Mouse (Mus musculus) urinary bladder, postnatal 10 days (tissue): ENCODE data around the gene Cnnm3.

Source experiments
- DNase-seq: peaks from one replicate; pipeline ENCODE4 v3.0.0; 2022; ENCODE audit warnings: low spot score

Cnnm3 gene

DNA sequence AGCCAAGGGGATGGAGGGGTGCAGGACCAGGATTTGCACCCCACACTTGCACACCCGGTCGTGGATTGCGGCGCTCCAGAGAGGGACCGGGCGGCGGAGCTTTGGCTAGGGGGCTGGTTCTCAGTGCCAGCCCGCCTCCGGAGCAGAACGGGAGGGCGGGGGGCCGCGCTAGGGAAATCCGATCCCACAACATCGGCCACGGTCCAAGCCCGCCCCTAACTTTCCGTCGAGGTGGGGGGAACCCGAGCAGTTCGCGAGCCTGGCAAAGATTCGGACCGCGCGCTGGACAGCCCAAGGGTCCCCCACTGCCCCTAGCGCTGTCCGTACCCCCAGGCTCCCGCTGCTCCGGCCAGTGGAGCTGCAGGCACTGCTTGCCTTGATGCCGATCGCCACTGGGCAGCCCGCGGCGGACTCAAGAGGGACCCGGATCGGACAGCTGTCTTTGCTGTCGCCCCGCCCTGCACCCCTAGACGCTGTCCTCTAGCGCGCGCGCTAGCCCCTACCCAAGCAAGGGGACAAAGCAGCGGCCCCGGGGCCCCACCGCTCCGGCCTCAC lies 45.9 kb downstream of the Cnnm3 start:
- peak; percentile 78 for DNase-seq

DNA sequence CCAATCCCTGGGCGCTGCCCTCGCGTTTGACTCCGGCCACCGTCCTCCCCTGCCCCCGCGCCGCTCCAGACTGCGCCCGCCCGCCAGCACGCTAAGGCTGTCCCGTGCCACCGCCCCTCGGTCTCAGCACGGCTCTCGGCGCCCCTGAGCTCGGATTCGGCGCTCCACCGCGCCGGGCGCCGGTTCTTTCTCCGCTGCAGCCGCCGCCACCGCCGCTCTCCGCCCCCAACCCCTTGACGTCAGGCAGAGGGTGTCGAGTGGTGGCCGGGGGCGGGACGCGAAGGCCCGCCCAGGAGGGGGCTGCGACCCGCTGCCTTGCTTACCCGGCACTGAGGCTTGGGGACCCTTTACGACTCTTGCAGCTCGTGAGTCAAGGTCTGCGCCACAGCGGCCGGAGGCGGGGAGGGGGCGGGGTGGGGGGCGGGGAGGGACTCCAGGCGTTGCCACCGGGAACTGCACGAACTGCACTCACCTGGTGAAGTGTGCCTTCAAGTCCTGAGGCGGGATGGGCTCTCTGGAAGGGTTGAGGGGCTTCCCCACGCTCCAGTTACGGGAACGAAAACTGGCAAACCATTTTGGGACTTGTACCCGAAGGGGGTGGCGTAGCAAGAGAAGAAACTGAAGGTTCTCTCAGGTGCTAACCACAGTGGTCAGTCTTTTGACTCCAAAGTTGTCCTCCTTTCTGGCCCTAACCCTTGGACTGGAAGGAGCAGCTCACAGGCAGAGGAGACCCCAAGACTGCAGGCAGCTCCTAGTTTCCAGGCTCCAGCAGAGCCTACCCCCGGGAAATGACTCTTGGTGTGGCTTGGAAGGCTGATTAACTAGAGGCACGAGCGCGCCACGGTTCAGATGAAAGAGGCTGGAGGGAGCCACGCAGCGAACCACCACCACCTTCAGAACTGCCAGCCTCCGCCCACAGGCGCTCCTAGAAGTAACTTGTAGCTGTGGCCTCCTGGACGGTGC lies 46.6 kb downstream of the Cnnm3 start, which contains the start of gene Sema4c:
Gene Sema4c, minus strand, starts transcription at position 319 of the 963 bp plus-strand sequence.
- no peak for DNase-seq

GRCm38 (mm10) chr1:36559256-36559655 lies 47.6 kb downstream of the Cnnm3 start:
- no peak for DNase-seq

DNA sequence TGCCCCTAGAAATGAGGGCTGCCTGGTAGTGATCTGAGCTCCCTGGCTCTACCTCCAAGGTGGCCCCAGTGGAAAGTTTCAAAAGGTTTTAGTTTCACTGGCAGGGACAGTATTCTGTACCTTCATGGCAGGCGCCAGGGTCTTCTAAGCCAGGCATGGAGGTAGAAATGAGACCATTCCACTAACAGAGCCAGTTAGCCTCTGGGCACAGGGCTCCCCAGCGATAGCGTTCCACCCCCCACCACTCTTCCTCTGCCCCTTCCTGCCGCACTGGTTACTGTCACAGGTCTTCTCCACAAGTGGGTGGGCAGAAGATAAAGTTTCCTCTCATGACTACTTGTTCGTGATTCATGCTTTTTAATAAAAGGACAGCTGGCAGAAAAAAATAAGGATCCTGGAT lies 48.2 kb downstream of the Cnnm3 start:
- no peak for DNase-seq

- no peak for DNase-seq
These were observed 49.2 kb downstream of the Cnnm3 start for GRCm38 (mm10) chr1:36560903-36561302.

- no peak for DNase-seq
These were observed 50.7 kb downstream of the Cnnm3 start for GRCm38 (mm10) chr1:36562388-36562787.

- no peak for DNase-seq
These were observed 51.5 kb downstream of the Cnnm3 start for GRCm38 (mm10) chr1:36563197-36563596.

GRCm38 (mm10) chr1:36563632-36564031 lies 52.0 kb downstream of the Cnnm3 start:
- no peak for DNase-seq

- no peak for DNase-seq
These were observed 52.4 kb downstream of the Cnnm3 start for GRCm38 (mm10) chr1:36564101-36564500.

DNA sequence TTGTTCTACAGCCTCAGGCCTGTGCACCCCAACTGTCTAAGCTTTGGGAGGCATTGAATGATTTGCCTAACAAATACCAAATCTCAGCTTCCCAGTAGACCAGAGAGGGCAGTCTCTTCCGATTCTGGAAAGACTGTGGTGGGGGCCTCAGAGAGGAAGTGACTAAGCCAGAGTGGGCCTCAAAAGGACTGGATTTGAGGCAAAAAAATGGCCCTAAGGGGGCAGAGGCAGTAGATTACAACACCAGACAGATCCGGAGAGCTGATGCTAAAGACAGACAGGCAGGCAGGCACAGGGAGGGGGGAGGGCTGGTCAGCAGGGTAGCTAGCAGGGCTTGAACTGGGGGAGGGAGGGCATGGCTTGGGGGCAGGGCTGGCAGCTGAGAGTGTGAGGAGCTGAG lies 54.8 kb downstream of the Cnnm3 start:
- DNase-seq = no peak

- no peak for DNase-seq
These were observed 56.3 kb downstream of the Cnnm3 start for GRCm38 (mm10) chr1:36567818-36568603.

DNA sequence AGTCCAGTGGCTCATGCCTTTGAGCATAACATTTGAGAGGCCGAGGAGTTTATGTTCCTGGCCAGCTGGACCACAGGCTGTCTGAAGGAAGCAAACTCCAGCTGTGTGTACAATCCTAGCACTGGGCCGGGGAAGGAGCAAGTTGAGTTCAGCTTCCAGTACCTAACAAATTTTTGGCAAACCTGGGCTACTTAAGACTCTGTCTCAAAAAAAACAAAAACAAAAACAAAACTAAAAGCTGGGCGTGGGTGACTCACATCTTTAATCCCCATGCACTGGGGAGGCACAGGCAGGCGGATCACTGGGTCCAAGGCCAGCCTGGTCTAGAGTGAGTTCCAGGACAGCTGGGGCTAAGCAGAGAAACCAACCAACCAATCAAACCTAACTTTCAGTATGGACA lies 57.1 kb downstream of the Cnnm3 start:
- DNase-seq = no peak

DNA sequence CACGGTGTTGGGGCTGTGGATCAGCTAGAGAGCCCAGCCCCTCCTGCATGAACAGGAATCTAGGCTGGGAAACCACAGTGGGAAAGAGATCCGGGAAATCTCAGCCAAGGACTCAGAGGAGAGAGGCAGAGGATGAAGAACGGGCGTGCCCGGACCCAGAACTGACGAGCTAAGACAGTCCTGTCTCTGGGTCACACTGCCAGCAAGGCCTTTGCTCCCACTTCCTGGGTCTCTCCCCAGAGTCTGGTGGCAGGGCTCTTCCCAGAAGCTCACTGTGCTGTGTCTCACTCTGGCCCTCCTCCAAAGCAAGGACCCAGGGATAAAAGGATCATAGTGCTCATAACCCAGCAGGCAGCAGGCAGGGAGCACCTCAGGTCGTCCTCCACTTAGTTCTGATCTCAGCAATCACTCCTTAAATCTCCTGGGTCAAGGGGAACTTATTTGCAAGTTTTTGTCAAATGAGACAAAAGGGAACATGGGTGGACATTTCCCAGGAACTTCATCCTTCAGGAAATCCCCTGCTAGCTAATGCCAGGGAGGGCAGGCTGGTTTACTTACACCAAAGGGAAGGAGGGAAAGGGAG lies 58.1 kb downstream of the Cnnm3 start:
- DNase-seq = no peak

DNA sequence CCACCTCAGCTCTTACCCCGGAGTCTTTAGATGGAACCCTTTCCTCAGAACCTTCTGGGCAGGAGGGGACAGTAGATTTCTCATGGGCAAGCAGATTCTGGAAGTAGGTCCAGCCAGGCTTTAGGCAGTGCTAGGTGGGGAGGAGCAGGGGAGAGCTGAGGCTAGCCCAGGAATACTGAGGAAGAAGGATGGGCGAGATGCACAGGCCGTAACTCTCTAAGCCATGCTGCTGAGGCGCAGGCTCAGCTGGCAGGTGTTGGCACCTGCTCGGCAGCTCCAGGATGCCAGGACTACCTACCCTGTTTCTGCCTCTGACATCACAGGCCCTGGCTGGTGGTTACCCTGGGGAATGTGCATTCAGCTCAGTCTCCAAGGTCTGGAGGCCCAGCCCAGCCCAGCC lies 58.7 kb downstream of the Cnnm3 start:
- DNase-seq = no peak

DNA sequence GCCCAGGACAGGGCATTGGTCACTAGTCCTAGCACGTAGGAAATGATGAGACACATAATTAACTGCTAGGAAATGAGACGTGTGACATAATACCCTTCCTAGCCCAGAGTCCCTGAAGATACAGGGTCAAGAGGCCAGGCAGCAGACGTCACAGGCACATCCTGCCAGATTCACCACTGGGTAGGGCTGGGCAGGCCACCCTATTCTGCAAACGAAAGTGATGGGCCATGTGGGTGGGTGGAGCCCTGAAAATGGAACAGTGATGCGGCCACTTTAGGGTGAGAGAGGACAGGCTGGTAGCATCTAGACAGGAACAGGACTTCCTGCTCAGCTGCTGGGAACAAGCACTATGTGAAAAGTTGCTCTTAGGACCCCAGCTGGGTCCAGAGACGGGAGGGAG lies 60.0 kb downstream of the Cnnm3 start:
- no peak for DNase-seq

GRCm38 (mm10) chr1:36572140-36572700 lies 60.6 kb downstream of the Cnnm3 start:
- no peak for DNase-seq

GRCm38 (mm10) chr1:36572709-36573108 lies 61.0 kb downstream of the Cnnm3 start:
- DNase-seq = no peak

- no peak for DNase-seq
These were observed 61.9 kb downstream of the Cnnm3 start for GRCm38 (mm10) chr1:36573524-36573923.

DNA sequence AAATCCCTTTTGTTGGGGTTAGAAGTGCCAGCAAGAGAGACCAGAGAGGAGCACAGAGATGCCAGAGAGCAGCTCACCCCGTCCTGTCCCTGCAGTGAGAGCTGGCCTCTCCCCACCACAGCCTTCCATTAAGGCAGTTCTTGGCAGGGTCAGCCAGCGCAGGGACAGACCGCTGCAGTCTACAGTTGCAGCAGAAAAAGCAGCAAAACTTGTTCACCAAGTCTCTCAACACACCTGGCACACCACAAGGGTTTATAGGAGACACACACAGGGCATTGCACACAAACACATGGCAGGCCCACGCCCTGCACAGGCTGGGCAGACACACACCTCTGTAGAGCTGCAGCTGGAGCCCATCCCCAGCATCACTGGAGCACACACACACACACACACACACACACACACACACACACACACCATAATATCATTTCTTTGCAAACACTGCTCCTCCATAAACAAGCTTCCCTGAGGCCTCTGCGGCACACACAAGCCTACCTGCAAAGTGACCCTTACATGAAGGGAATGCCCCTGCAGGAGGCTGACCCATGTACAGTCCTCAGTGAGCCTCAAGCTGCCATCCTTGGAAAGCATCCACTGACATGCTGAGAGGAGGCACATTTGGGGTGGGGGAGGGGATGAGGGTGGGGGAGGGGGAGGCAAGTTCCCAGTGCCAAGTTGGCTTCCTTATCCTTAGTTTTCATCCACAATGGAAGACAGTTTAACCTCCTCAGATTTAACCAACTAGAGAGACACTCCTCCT lies 62.7 kb downstream of the Cnnm3 start:
- no peak for DNase-seq

- no peak for DNase-seq
These were observed 63.7 kb downstream of the Cnnm3 start for GRCm38 (mm10) chr1:36575347-36575746.

DNA sequence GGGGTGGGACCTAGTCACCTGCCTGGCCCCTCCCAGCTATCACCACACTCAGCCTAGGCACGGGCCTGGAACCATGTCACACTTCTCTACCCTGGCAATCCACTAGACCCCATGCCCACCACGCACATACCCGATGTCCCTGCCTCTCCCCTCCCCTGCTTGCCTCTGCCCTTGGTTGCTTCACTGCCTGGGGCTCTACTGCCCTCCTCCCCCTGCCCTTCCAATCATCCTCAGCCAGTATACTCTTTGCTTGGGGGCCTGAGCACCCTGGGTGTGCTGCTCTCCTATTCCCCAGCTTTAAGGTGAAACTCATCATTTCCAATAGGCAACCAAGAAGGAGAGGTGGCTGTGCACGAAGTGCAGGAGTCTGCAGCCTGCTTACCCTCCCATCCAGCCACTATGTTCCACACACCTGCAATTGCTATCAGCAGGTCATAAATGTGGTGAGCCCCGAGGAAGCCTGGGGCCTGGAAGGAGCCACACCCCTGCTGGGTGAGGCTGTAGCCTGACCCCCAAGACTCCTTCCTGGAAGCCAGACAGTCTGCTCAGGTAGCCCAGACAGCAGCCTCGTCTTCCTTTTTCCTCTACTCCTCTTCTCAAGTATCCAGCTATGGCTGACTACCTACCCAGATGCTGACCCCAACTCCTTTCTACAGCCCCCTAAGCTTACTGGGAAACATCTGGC lies 65.5 kb downstream of the Cnnm3 start:
- DNase-seq = no peak
